22 mouse cellular contexts compared by ENCODE assay signal in the genomic region with DNA sequence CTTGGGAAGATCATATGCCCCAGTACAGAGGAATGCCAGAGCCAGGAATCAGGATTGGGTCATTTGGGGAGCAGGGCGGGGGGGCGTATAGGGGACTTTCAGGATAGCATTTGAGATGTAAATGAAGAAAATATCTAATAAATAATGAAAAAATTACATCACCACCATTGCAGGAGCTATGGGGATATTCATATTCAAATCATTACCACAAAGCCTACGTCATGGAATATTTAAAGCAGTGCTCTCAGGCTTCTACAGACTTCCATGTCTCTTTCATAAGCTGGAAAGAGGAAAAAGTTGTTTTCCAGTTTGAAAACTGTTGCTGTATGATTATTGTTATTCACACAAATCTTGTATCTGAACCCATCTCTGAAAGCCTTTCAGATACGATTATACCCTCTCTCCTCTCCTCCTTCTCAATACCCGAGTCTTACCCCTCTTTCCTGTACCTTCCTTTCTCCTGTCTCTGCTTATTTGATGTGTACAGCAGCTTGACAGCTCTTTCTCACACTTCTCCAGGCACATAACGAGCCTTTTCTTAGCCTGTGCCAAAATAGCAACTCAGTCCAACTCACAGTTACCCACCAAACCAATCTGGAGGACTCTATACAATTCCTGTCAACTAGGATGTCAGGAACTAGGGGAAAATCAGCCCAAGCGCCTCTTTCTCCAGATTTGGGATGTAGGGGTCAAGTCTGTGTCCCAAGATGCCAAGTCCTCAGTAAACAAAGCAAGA.
DNase-seq lines count a peak whose midpoint lies in the region; ATAC-seq lines count a peak whose summit lies in the region.
"Had no signal": no experiment of that assay in that cellular context is flagged by ENCODE, and none has a peak within 500 bp of the region (broad histone marks: within the 10 kb centered on the region; RNA-seq: fewer than 3 reads in every experiment).

No protein-coding gene starts in this region.

- no peaks in the 10 kb centered on the region for H3K36me3 ChIP-seq in forebrain, embryonic 16.5 days (ENCODE audit: control insufficient read depth, insufficient read depth)
- H3K36me3 ChIP-seq in heart, embryonic 10.5 days: no peaks in the 10 kb centered on the region
- H3K36me3 ChIP-seq in kidney, embryonic 15.5 days: no peaks in the 10 kb centered on the region
- H3K36me3 ChIP-seq: embryonic facial prominence, embryonic 15.5 days; heart, embryonic 12.5 days; hindbrain, embryonic 10.5 days; intestine, embryonic 15.5 days had no signal

- no peaks in the 10 kb centered on the region for H3K27me3 ChIP-seq in forebrain, embryonic 16.5 days (replicated peaks; ENCODE audit: control insufficient read depth, insufficient read depth, low read length)
- H3K27me3 ChIP-seq in heart, embryonic 10.5 days (ENCODE audit: insufficient read depth, poor library complexity, severe bottlenecking): no peaks in the 10 kb centered on the region
- H3K27me3 ChIP-seq in kidney, embryonic 15.5 days: no peaks in the 10 kb centered on the region
- H3K27me3 ChIP-seq: CH12.LX; embryonic facial prominence, embryonic 15.5 days; heart, embryonic 12.5 days; intestine, embryonic 15.5 days; Patski had no signal

- H3K9me3 ChIP-seq in forebrain, embryonic 16.5 days (ENCODE audit: control insufficient read depth, low read length): no peaks in the 10 kb centered on the region
- H3K9me3 ChIP-seq in heart, embryonic 10.5 days: no peaks in the 10 kb centered on the region
- H3K9me3 ChIP-seq in kidney, embryonic 15.5 days (replicated peaks): no peaks in the 10 kb centered on the region
- H3K9me3 ChIP-seq: embryonic facial prominence, embryonic 15.5 days; heart, embryonic 12.5 days; hindbrain, embryonic 10.5 days; intestine, embryonic 15.5 days had no signal

- peak; percentile 93 for ATAC-seq in frontal cortex, adult (ENCODE audit: low TSS enrichment)
- ATAC-seq in forebrain, embryonic 16.5 days: peak; percentile 90
- no peak for ATAC-seq in kidney, embryonic 15.5 days (replicated peaks; ENCODE audit: low FRiP score)
- ATAC-seq: activated CD4-positive, CD25-positive, alpha-beta regulatory T cell, adult 4 months; intestine, embryonic 15.5 days; Patski had no signal

- H3K4me3 ChIP-seq in forebrain, embryonic 16.5 days (replicated peaks; ENCODE audit: low read length): no peak overlapping the region
- no peak overlapping the region for H3K4me3 ChIP-seq in heart, embryonic 10.5 days
- H3K4me3 ChIP-seq in kidney, embryonic 15.5 days (replicated peaks): no peak overlapping the region
- H3K4me3 ChIP-seq: embryonic facial prominence, embryonic 15.5 days; erythroblast, embryonic 14.5 days; heart, adult 2 months; heart, embryonic 12.5 days; hindbrain, embryonic 10.5 days; intestine, embryonic 15.5 days had no signal

- 42% methylated on average over 7 of the region's 7 CpGs for WGBS in forebrain, embryonic 16.5 days
- 73% methylated on average over 7 of the region's 7 CpGs for WGBS in heart, embryonic 10.5 days
- WGBS in kidney, embryonic 15.5 days: 79% methylated on average over 7 of the region's 7 CpGs

- no peak overlapping the region for H3K4me2 ChIP-seq in forebrain, embryonic 16.5 days (ENCODE audit: low read length)
- H3K4me2 ChIP-seq in kidney, embryonic 15.5 days: no peak overlapping the region
- H3K4me2 ChIP-seq: embryonic facial prominence, embryonic 15.5 days; heart, embryonic 12.5 days; hindbrain, embryonic 14.5 days; intestine, embryonic 15.5 days had no signal

- H3K27ac ChIP-seq in forebrain, embryonic 16.5 days (ENCODE audit: low read length): no peak overlapping the region
- H3K27ac ChIP-seq in heart, embryonic 10.5 days: no peak overlapping the region
- H3K27ac ChIP-seq in kidney, embryonic 15.5 days: no peak overlapping the region
- H3K27ac ChIP-seq: embryonic facial prominence, embryonic 15.5 days; heart, adult 2 months; hindbrain, embryonic 10.5 days; hindbrain, embryonic 14.5 days; intestine, embryonic 15.5 days had no signal

- no peak for DNase-seq in frontal cortex, postnatal 25 days (ENCODE audit: low spot score in 2 of 2)
- peak; percentile 18 to 24 for DNase-seq in right cerebral cortex, postnatal 10 days (ENCODE audit: low spot score in 2 of 2)
- no peak for DNase-seq in right cerebral cortex, postnatal 25 days
- no peak for DNase-seq in heart, embryonic 10.5 days (ENCODE audit: low spot score)
- DNase-seq: adrenal gland, postnatal 14 days; cerebellum, adult 2 months; cerebellum, postnatal 14 days; embryo, embryonic 11 days; gastrocnemius, postnatal 14 days; heart, adult 2 months had no signal

- H3K9ac ChIP-seq in forebrain, embryonic 16.5 days (replicated peaks; ENCODE audit: low read depth, low read length): no peak overlapping the region
- H3K9ac ChIP-seq in kidney, embryonic 15.5 days: no peak overlapping the region
- H3K9ac ChIP-seq: embryonic facial prominence, embryonic 15.5 days; heart, embryonic 12.5 days; hindbrain, embryonic 14.5 days; intestine, embryonic 15.5 days had no signal

- H3K4me1 ChIP-seq in forebrain, embryonic 16.5 days (replicated peaks; ENCODE audit: control insufficient read depth, insufficient read depth, low read length): no peaks in the 10 kb centered on the region
- no peaks in the 10 kb centered on the region for H3K4me1 ChIP-seq in heart, embryonic 10.5 days
- H3K4me1 ChIP-seq in kidney, embryonic 15.5 days: no peaks in the 10 kb centered on the region
- H3K4me1 ChIP-seq: embryonic facial prominence, embryonic 15.5 days; heart, embryonic 12.5 days; hindbrain, embryonic 10.5 days; intestine, embryonic 15.5 days had no signal

Comparison
In these comparisons a context has a peak if more than half of its experiments do, and no peak if none do; other contexts are left out.
1. DNase-seq: peak in right cerebral cortex, postnatal 10 days (2 of 2); none in frontal cortex, postnatal 25 days (0 of 2), right cerebral cortex, postnatal 25 days (single experiment) and heart, embryonic 10.5 days (single experiment).